Mouse (Mus musculus): ENCODE results near the gene Nwd1. TPM values are rescaled to one million over a fixed set of nuclear protein-coding genes. Genes with fewer than 3 reads are reported as not detected.

Gene Nwd1
- total and polyA plus RNA-seq, 2 experiments from 2014 or later: 0.20 to 2.3 TPM

DNA sequence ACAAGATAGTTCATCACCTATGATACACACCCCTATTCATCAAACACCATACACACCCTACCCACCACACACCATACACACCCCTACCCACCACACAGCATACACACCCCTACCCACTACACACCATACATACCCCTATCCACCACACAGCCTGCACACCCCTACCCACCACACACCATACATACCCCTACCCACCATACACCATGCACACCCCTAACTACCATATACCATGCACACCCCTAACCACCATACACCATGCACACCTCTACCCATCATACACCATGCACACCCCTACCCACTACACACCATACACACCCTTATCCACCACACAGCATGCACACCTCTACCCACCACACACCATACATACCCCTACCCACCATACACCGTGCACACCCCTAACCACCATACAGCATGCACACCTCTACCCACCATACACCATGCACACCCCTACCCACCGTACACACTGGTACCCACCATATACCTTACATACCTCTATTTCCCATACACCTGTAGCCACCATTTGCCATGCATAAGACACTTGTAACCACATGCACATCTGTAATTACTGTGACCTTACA lies 51.9 kb downstream of the Nwd1 start:
- TF ChIP-seq EP300 (IDR thresholded peaks at IDR 0.05; ENCODE audit: low read depth) (no peak), CTCF (IDR thresholded peaks at IDR 0.05; ENCODE audit: low read depth) (no peak)
- Histone ChIP-seq H3K9ac (replicated peaks; ENCODE audit: low read depth, low read length) (no peak overlapping the region), H3K4me2 (ENCODE audit: low read depth, low read length) (no peak overlapping the region), H3K9me3 (replicated peaks; ENCODE audit: control insufficient read depth, low read length) (no peaks in the 10 kb centered on the region), H3K4me1 (ENCODE audit: control insufficient read depth, insufficient read depth) (no peaks in the 10 kb centered on the region), H3K36me3 (replicated peaks; ENCODE audit: control insufficient read depth, insufficient read depth, low read length) (no peaks in the 10 kb centered on the region), H3K27ac (ENCODE audit: low read depth) (no peak overlapping the region), H3K27me3 (ENCODE audit: control insufficient read depth, insufficient read depth, low read length) (no peaks in the 10 kb centered on the region), H3K4me3 (ENCODE audit: low read depth, low read length) (no peak overlapping the region)
- 89% methylated on average over 2 of the region's 2 CpGs for WGBS
- DNase-seq (ENCODE audit: low spot score) (no peak), ATAC-seq (ENCODE audit: insufficient read depth, low read depth) (no peak)

DNA sequence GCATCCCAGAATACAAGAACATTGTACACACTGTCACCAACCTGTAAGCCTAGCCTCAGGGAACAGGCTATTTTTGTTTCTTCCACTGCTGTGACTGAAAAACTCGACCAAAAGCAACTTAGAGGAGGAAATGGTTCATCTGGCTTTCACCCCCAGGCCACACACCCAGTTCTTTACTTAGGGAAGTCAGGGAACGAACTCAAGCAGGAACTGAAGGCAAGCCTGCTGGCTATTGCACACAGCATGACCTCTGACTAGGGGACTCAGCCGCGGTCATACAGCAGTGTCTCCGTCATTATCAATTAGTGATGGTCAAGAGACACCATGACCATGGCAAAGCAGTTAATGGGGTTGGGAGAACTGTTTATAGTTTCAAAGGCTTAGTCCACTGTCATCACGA lies 66.1 kb downstream of the Nwd1 start:
- no peak for ATAC-seq (ENCODE audit: insufficient read depth, low read depth)

DNA sequence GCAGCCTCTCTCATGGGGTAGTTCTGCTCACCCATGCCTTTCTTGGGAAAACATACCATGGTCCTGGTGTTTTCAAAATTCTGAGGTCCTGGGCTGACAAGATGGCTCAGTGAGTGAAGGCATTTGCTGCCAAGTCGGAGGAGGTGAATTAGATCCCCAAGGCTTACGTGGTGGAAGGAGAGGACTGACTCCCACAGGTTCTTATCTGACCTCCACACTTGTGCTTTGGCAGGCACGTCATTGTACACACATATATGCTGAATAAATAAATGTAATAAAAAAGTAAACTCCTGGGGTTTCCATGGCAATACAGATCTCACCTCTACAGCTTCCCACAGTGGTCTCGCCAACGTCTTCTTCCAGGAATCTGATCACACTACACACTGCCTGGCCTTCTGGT lies 70.1 kb downstream of the Nwd1 start:
- Histone ChIP-seq H3K9me3 (replicated peaks; ENCODE audit: control insufficient read depth, low read length) (no peaks in the 10 kb centered on the region), H3K4me1 (ENCODE audit: control insufficient read depth, insufficient read depth) (no peaks in the 10 kb centered on the region), H3K36me3 (replicated peaks; ENCODE audit: control insufficient read depth, insufficient read depth, low read length) (no peaks in the 10 kb centered on the region), H3K9ac (replicated peaks; ENCODE audit: low read depth, low read length) (no peak overlapping the region), H3K27me3 (ENCODE audit: control insufficient read depth, insufficient read depth, low read length) (no peaks in the 10 kb centered on the region), H3K27ac (ENCODE audit: low read depth) (no peak overlapping the region), H3K4me3 (ENCODE audit: low read depth, low read length) (no peak overlapping the region), H3K4me2 (ENCODE audit: low read depth, low read length) (no peak overlapping the region)
- WGBS: 61% methylated on average over 5 of the region's 5 CpGs
- DNase-seq (ENCODE audit: low spot score) (no peak), ATAC-seq (ENCODE audit: insufficient read depth, low read depth) (no peak)
- TF ChIP-seq CTCF (IDR thresholded peaks at IDR 0.05; ENCODE audit: low read depth) (no peak), EP300 (IDR thresholded peaks at IDR 0.05; ENCODE audit: low read depth) (no peak)

More for the DNA sequence above, 66.1 kb downstream of the Nwd1 start:
- Histone ChIP-seq H3K27me3 (ENCODE audit: control insufficient read depth, insufficient read depth, low read length) (no peaks in the 10 kb centered on the region), H3K9me3 (replicated peaks; ENCODE audit: control insufficient read depth, low read length) (no peaks in the 10 kb centered on the region), H3K9ac (replicated peaks; ENCODE audit: low read depth, low read length) (no peak overlapping the region), H3K4me3 (ENCODE audit: low read depth, low read length) (no peak overlapping the region), H3K4me1 (ENCODE audit: control insufficient read depth, insufficient read depth) (no peaks in the 10 kb centered on the region), H3K27ac (ENCODE audit: low read depth) (no peak overlapping the region), H3K4me2 (ENCODE audit: low read depth, low read length) (no peak overlapping the region), H3K36me3 (replicated peaks; ENCODE audit: control insufficient read depth, insufficient read depth, low read length) (no peaks in the 10 kb centered on the region)
- WGBS: 55% methylated on average over 6 of the region's 6 CpGs
- TF ChIP-seq CTCF (IDR thresholded peaks at IDR 0.05; ENCODE audit: low read depth) (no peak), EP300 (IDR thresholded peaks at IDR 0.05; ENCODE audit: low read depth) (no peak)
- no peak for DNase-seq (ENCODE audit: low spot score)

DNA sequence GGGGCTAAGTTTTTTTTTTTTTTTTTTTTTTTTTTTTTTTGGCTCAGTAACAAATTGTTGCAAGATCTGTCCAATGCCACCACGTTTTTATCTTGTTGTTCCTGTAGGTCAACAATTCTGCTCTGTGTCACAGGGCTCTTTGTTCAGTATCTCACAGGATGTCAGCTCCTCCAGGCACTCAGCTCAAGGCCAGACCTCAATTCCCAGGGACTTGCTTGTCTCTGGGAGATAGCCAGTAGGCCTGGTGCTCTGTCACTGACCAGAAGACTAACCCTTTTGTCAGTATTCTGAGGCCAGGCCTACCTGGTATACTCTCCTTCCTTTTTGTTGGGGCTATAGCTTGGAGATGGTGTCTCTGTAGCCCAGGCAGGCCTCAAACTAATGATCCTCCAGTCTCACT lies 74.0 kb downstream of the Nwd1 start:
- TF ChIP-seq EP300 (IDR thresholded peaks at IDR 0.05; ENCODE audit: low read depth): no peak
- no peak for TF ChIP-seq CTCF (IDR thresholded peaks at IDR 0.05; ENCODE audit: low read depth)
- WGBS: 4% methylated on average over 1 of the region's 1 CpGs

DNA sequence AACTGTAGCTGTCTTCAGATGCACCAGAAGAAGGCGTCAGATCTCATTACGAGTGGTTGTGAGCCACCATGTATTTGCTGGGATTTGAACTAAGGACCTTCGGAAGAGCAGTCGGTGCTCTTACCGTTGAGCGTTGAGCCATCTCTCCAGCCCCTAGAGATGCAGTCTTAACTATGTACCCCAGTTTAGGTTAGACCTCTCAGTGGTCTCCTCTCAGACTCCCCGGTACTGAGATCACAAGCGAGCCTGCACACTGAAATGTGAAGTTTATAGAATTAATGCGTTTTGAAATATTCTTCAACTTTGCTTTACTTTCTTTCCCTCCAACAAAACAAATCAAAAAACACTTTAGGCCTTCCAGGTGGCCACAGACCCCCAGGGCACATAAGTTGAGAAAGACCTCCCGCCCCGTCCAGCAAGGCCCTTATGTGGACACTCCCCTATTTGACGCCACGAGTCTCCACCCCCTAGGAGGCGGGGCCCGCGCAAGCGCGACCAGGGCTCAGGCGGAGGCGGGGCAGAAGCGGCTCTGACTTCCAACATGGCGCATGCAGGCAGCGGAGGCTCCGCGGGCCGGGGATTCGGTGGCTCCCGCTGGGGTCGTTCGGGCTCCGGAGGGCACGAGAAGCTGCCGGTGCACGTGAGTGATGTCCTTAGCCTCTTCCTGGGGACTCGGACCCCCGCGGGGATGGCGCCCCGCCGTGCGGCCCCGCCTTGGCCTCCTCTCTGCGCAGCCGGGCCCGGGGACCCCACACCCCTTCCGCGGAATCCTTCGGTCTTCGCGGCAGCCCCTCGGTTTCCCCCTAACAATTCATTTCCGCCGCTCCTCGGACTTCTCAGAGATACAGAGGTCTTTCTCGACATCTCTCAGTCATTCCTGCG lies 76.5 kb downstream of the Nwd1 start, which contains the start of gene Sin3b:
Gene Sin3b (plus strand): TSS at position 517 of the 882 bp plus-strand sequence.
- peaks cover 5% of the 10 kb centered on the region; the same call in 1 of the 2 replicates for H3K4me1 ChIP-seq (ENCODE audit: control insufficient read depth, insufficient read depth)
- peak within 1 kb of the TSS; percentile 77 for H3K4me2 ChIP-seq (ENCODE audit: low read depth, low read length)
- DNase-seq (ENCODE audit: low spot score) (peak; percentile 93), ATAC-seq (ENCODE audit: insufficient read depth, low read depth) (peak; percentile 100)
- 14% methylated on average over 56 of the region's 56 CpGs for WGBS
- peak within 1 kb of the TSS; percentile 63 for H3K27ac ChIP-seq (ENCODE audit: low read depth)
- peaks cover 31% of the 10 kb centered on the region for H3K36me3 ChIP-seq (replicated peaks; ENCODE audit: control insufficient read depth, insufficient read depth, low read length)
- H3K4me3 ChIP-seq (ENCODE audit: low read depth, low read length): peak within 1 kb of the TSS; percentile 97
- no peaks in the 10 kb centered on the region for H3K9me3 ChIP-seq (replicated peaks; ENCODE audit: control insufficient read depth, low read length)
- no peak for TF ChIP-seq EP300 (IDR thresholded peaks at IDR 0.05; ENCODE audit: low read depth)
- no peak for TF ChIP-seq CTCF (IDR thresholded peaks at IDR 0.05; ENCODE audit: low read depth)
- no peaks in the 10 kb centered on the region for H3K27me3 ChIP-seq (ENCODE audit: control insufficient read depth, insufficient read depth, low read length)
- H3K9ac ChIP-seq (replicated peaks; ENCODE audit: low read depth, low read length): peak within 1 kb of the TSS; percentile 96

More for the DNA sequence above, 74.0 kb downstream of the Nwd1 start:
- DNase-seq (ENCODE audit: low spot score) (peak; percentile 33), ATAC-seq (ENCODE audit: insufficient read depth, low read depth) (no peak)
- Histone ChIP-seq H3K9me3 (replicated peaks; ENCODE audit: control insufficient read depth, low read length) (no peaks in the 10 kb centered on the region), H3K27me3 (ENCODE audit: control insufficient read depth, insufficient read depth, low read length) (no peaks in the 10 kb centered on the region), H3K4me1 (ENCODE audit: control insufficient read depth, insufficient read depth) (peaks cover 5% of the 10 kb centered on the region; the same call in 1 of the 2 replicates), H3K36me3 (replicated peaks; ENCODE audit: control insufficient read depth, insufficient read depth, low read length) (peaks cover 6% of the 10 kb centered on the region), H3K4me3 (ENCODE audit: low read depth, low read length) (no peak overlapping the region), H3K9ac (replicated peaks; ENCODE audit: low read depth, low read length) (no peak overlapping the region), H3K4me2 (ENCODE audit: low read depth, low read length) (no peak overlapping the region), H3K27ac (ENCODE audit: low read depth) (no peak overlapping the region)
